ENCODE assay signal across 20 mouse cellular contexts in the genomic region with DNA sequence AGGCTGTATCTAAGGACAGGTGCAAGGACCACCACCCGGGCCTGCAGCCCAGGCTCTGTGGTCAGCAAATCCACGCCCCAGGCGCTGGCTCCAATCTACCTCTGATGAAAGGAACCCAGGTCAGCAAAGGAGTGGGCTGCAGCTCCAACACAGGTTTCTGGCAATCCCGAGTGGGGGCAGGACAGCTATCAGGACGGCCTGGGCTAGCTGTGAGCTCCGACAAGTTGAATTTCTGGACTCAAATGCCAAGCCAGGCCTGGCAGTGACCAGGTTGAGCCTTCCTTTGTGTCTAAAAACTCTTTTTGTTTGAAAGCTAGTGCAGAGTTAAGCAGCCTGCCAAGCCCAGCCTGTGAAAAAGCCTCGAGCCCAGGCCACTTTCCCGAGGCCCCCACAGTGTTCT. TPM values are rescaled to one million over a fixed set of nuclear protein-coding genes. Genes with fewer than 3 reads are reported as not detected.
"Had no signal": no experiment of that assay in that cellular context is flagged by ENCODE, and none has a peak within 500 bp of the region (broad histone marks: within the 10 kb centered on the region; RNA-seq: fewer than 3 reads in every experiment).

No protein-coding gene starts in this region.

- H3K27ac ChIP-seq: midbrain, embryonic 10.5 days; midbrain, embryonic 12.5 days; midbrain, embryonic 15.5 days; neural tube, embryonic 13.5 days; neural tube, embryonic 15.5 days had no signal

- H3K4me2 ChIP-seq: lung, embryonic 14.5 days; midbrain, embryonic 12.5 days; midbrain, embryonic 15.5 days; neural tube, embryonic 13.5 days; neural tube, embryonic 15.5 days had no signal

- DNase-seq: lung, adult 18-20 months; lung, embryonic 14.5 days; lung, postnatal 10 days; lung, postnatal 4 days; retina, postnatal 1 day; right cerebral cortex, adult 18-20 months; right cerebral cortex, postnatal 25 days; right cerebral cortex, postnatal 4 days; spleen, adult 18-20 months; thymus, adult 18-20 months; thymus, postnatal 25 days; thymus, postnatal 4 days had no signal

- H3K9me3 ChIP-seq: midbrain, embryonic 10.5 days; midbrain, embryonic 15.5 days; neural tube, embryonic 13.5 days; neural tube, embryonic 15.5 days had no signal

- H3K27me3 ChIP-seq: midbrain, embryonic 15.5 days; neural tube, embryonic 13.5 days; neural tube, embryonic 15.5 days had no signal

- H3K4me1 ChIP-seq: midbrain, embryonic 15.5 days had no signal

- H3K36me3 ChIP-seq: midbrain, embryonic 12.5 days; midbrain, embryonic 15.5 days; neural tube, embryonic 13.5 days; neural tube, embryonic 15.5 days had no signal

- ATAC-seq: midbrain, embryonic 15.5 days had no signal

- H3K9ac ChIP-seq: lung, embryonic 14.5 days; midbrain, embryonic 12.5 days; midbrain, embryonic 15.5 days; neural tube, embryonic 13.5 days; neural tube, embryonic 15.5 days had no signal

- H3K4me3 ChIP-seq: midbrain, embryonic 10.5 days; midbrain, embryonic 12.5 days; midbrain, embryonic 15.5 days; myocyte; neural tube, embryonic 13.5 days; neural tube, embryonic 15.5 days had no signal

RNA-seq across cellular contexts. Expression of a gene that starts 43.7 kb away (rescaled TPM):
- total RNA-seq: megakaryocyte, adult 5-6 weeks; megakaryocyte-erythroid progenitor cell, adult 5-6 weeks had no signal
